Mouse (Mus musculus) MEL (cell line): Measurements from ENCODE around the gene Ints11.

Source experiments
- CTCF ChIP-seq, 3 experiments: IDR thresholded peaks in 2 of 3; conservative IDR thresholded peaks in 1 of 3; 2 replicates each; pipeline ENCODE4 v1.5.1; 2011 to 2012; ENCODE audit warnings: low read length in 3 of 3, low read depth in 2 of 3, mild to moderate bottlenecking in 2 of 3, improper control_type of control experiment in 1 of 3, inconsistent platforms in 1 of 3, mixed read lengths in 1 of 3, moderate library complexity in 1 of 3; ENCODE audit not compliant: control insufficient read depth in 1 of 3, insufficient read depth in 1 of 3, poor library complexity in 1 of 3, severe bottlenecking in 1 of 3
- EP300 ChIP-seq, 2 experiments: IDR thresholded peaks; 2 replicates each; pipeline ENCODE4 v1.6.1; 2011; ENCODE audit warnings: improper control_type of control experiment in 2 of 2, low read length in 2 of 2, low read depth in 1 of 2, mild to moderate bottlenecking in 1 of 2
- MAFK ChIP-seq: IDR thresholded peaks from 2 replicates; pipeline ENCODE4 v1.6.1; 2011; ENCODE audit warnings: low read depth, mild to moderate bottlenecking, low read length, improper control_type of control experiment, borderline replicate concordance

DNA sequence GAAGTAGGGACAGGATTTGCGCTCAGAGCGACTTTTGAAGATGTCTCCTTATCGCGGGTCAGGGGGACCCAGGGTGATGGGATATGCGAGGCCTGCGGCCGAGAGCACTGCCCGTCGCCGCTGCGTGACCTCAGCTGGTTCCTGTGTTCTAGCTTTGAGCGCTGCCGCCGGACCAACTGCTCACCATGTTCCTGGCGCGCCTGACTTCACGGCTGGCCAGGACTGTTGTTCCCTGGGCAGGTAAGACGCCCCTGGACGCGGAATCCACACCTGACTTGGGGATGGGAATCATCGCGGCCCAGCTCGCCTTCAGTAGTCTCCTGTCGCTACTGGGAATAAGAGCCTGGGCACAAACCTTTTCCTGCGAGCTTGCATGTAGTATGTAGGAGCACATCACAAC lies 37.5 kb upstream of the Ints11 start:
- TF ChIP-seq EP300 (IDR thresholded peaks at IDR 0.05; ENCODE audit: low read depth in 1 of 2, low read length in 2 of 2) (no peak), CTCF (IDR thresholded peaks at IDR 0.05 in 2 of 3, conservative IDR thresholded peaks at IDR 0.05 in 1 of 3; ENCODE audit: control insufficient read depth in 1 of 3, insufficient read depth in 1 of 3, low read depth in 2 of 3, low read length in 3 of 3, poor library complexity in 1 of 3, severe bottlenecking in 1 of 3) (no peak), MAFK (no peak)
